Mouse (Mus musculus) megakaryocyte, embryonic 14.5 days (primary cell): ENCODE data around the gene Ly6g6c.

Experiments
- FLI1 ChIP-seq: IDR thresholded peaks from 2 replicates; pipeline ENCODE4 v1.6.1; 2012; ENCODE audit warnings: low read length, inconsistent platforms, mixed read lengths
- GATA1 ChIP-seq: IDR thresholded peaks from 3 replicates; pipeline ENCODE4 v1.6.1; 2012; ENCODE audit warnings: mixed read lengths, low read length, inconsistent platforms, borderline replicate concordance

DNA sequence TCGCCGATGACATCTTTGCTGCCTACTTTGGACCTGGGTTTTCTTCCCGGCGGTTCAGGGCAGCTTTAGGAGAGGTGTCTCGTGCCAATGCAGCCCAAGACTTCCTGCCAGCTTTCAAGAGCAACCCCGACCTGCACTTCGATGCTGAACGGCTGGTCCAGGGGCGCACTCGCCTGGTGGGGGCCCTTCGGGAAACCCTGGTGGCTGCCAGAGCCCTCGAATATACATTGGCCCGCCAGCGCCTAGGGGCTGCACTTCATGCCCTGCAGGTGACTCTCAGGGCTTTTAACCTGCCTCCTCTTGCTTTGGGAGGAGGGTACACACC is 47.5 kb upstream of the Ly6g6c start:
- TF ChIP-seq GATA1 (no peak), FLI1 (no peak)
